Mouse (Mus musculus) liver, embryonic 15.5 days (tissue): ENCODE results near the gene Nucks1. TPM values are rescaled to one million over a fixed set of nuclear protein-coding genes. Genes with fewer than 3 reads are reported as not detected.

Experiments
- ATAC-seq: fragments of 200-750 bp; cut with Nextera tagmentation; 2 replicates; pipeline ENCODE4 v1.8.0; 2017; ENCODE audit warnings: moderate number of reproducible peaks, mild to moderate bottlenecking, moderate library complexity; ENCODE audit not compliant: insufficient read depth
- H3K27ac ChIP-seq: fragments of 300-500 bp; sonication (generic); replicated peaks from 2 replicates; pipeline ENCODE4 v1.5.1; 2015; ENCODE audit warnings: mild to moderate bottlenecking, inconsistent platforms
- H3K27me3 ChIP-seq: fragments of 300-500 bp; sonication (generic); 2 replicates; pipeline ENCODE4 v1.6.1; 2015; ENCODE audit warnings: mild to moderate bottlenecking, inconsistent platforms
- H3K36me3 ChIP-seq: fragments of 300-500 bp; sonication (generic); replicated peaks from 2 replicates; pipeline ENCODE4 v1.6.1; 2015; ENCODE audit warnings: moderate library complexity, mild to moderate bottlenecking, inconsistent platforms
- H3K4me1 ChIP-seq: fragments of 300-500 bp; sonication (generic); replicated peaks from 2 replicates; pipeline ENCODE4 v1.6.1; 2015; ENCODE audit warnings: inconsistent platforms
- H3K4me2 ChIP-seq: fragments of 300-500 bp; sonication (generic); 2 replicates; pipeline ENCODE4 v1.6.1; 2015; ENCODE audit warnings: moderate library complexity, mild to moderate bottlenecking, inconsistent platforms
- H3K4me3 ChIP-seq: fragments of 300-500 bp; sonication (generic); replicated peaks from 2 replicates; pipeline ENCODE4 v1.5.1; 2015; ENCODE audit warnings: mild to moderate bottlenecking, inconsistent platforms
- H3K9ac ChIP-seq: fragments of 300-500 bp; sonication (generic); 2 replicates; pipeline ENCODE4 v1.6.1; 2015; ENCODE audit warnings: moderate library complexity, mild to moderate bottlenecking, inconsistent platforms
- H3K9me3 ChIP-seq: fragments of 300-500 bp; sonication (generic); replicated peaks from 2 replicates; pipeline ENCODE4 v1.6.1; 2016; ENCODE audit warnings: inconsistent platforms
- WGBS: fragments of 180-500 bp; shearing (Covaris S2); methylation state at CpG from one replicate; pipeline ENCODE4 v1.1.7; 2015; ENCODE audit warnings: mixed read lengths; ENCODE audit not compliant: insufficient replicate concordance; 5-methylcytosine and 5-hydroxymethylcytosine counted together
- polyA plus RNA-seq: library from polyadenylated mRNA; unstranded; fragments of >200 nt; fragmentation: Nextera tagmentation; extraction: Ambion mirVana; gene quantifications from 2 replicates; pipeline ENCODE4 v1.2.1, GENCODE M21; 2015

Gene Nucks1
- polyA plus RNA-seq, 1 experiment from 2014 or later: 27.2 TPM

DNA sequence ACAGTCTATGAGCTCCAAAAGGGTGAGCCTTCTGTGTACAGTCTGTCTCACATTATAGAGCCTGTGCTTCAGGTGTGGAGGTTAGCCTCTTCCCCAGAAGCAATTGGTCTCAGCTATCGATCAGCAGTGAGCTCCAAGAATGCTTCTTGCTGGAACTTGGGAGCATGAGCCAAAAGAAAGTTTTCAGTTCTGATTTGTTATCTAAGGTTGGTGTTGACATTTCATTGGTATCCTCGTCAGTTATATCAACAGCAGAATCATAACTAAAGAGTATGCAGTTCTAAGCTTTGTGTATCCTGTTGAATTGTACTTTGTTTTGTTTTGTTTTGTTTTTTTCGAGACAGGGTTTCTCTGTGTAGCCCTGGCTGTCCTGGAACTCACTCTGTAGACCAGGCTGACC lies 11.8 kb downstream of the Nucks1 start:
- no peaks in the 10 kb centered on the region for H3K27me3 ChIP-seq
- no peak for ATAC-seq
- H3K9ac ChIP-seq: no peak overlapping the region
- H3K9me3 ChIP-seq: no peaks in the 10 kb centered on the region
- no peak overlapping the region for H3K4me3 ChIP-seq
- H3K4me2 ChIP-seq: no peak overlapping the region
- H3K27ac ChIP-seq: no peak overlapping the region
- 0 out of 2 replicates have a peak, but pooled peaks cover 3% of the 10 kb centered on the region for H3K4me1 ChIP-seq
- WGBS: 88% methylated on average over 3 of the region's 3 CpGs
- peaks cover 94% of the 10 kb centered on the region for H3K36me3 ChIP-seq

DNA sequence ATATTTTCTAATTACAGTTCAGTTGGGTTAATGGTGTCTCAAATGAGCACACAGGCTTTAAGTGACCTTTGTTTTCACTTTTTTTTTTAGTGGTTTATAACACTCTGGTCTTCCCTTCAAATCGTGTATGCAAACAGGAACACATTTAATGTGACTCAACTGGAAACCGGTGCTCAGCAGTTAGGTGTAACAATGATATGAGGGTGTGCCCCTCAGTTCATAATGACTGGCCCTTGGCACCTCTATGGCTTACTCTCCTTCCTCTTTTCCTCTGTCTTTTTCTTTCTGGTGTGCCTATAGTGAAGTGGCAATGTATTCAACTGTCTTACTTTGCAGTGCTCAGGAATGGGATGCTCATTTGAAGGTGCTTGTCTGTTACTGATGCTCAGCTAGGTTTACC lies 23.1 kb downstream of the Nucks1 start:
- H3K36me3 ChIP-seq: peaks cover 79% of the 10 kb centered on the region
- no peak overlapping the region for H3K4me3 ChIP-seq
- H3K9me3 ChIP-seq: no peaks in the 10 kb centered on the region
- ATAC-seq: no peak
- no peak overlapping the region for H3K9ac ChIP-seq
- WGBS: 61% methylated on average over 2 of the region's 2 CpGs
- H3K27ac ChIP-seq: no peak overlapping the region
- H3K4me1 ChIP-seq: peaks cover 6% of the 10 kb centered on the region; the same call in 1 of the 2 replicates
- H3K4me2 ChIP-seq: no peak overlapping the region
- no peaks in the 10 kb centered on the region for H3K27me3 ChIP-seq

DNA sequence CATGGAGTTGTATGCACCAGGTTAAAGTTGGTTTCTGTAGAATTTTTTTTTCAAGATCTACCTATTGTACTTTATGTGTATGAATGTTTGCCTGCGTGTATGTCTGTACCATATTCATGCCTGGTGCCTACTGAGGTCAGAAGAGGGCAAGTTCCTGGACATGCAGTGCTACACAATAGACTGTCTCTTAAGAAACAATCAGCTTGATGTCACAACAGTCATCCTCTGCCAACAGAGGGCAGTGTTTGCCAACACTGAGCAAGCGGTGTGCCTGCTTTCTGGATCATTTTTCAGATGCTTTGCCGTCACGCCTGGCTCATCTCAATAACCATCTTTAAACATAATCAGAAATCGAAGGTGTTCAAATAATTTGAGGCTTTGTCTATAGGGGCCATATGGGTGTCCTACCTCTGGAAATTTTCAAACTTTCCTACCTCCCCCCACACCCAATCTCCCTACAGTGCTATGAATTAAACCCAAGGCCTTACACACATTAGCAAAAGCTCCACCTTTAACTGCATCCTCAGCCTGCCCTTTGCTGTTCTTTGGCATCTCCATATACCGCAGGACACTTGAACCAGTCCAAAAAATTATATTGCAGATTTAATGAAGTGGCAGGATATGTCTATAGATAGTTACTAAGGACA lies 27.4 kb downstream of the Nucks1 start:
- no peak overlapping the region for H3K27ac ChIP-seq
- ATAC-seq: no peak
- no peak overlapping the region for H3K4me3 ChIP-seq
- H3K9ac ChIP-seq: no peak overlapping the region
- H3K27me3 ChIP-seq: no peaks in the 10 kb centered on the region
- whole genome bisulfite sequencing: 53% methylated on average over 6 of the region's 6 CpGs
- H3K9me3 ChIP-seq: no peaks in the 10 kb centered on the region
- H3K4me1 ChIP-seq: peaks cover 13% of the 10 kb centered on the region
- H3K36me3 ChIP-seq: peaks cover 41% of the 10 kb centered on the region
- no peak overlapping the region for H3K4me2 ChIP-seq

DNA sequence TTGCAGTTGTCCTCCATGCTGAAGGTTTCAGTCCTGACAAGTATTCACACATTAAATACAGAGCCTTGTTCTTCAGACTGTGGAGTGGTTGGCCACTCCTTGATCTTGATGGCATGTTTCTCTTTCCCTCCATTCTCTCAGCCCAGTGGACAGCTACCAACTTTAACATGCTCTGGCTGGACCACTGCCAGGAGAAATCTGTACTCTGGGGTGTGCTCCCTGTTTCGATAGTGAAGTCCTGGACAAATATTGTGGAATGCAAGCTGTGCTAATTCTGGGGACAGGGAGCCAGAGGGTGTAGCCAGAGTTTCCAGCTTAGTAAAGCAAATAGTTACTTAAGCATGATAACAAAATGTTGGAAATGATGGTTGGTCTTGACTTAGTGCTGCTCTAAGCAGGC lies 28.5 kb downstream of the Nucks1 start:
- H3K4me3 ChIP-seq: no peak overlapping the region
- peaks cover 14% of the 10 kb centered on the region for H3K4me1 ChIP-seq
- WGBS: 65% methylated on average over 1 of the region's 1 CpGs
- peaks cover 36% of the 10 kb centered on the region for H3K36me3 ChIP-seq
- no peaks in the 10 kb centered on the region for H3K9me3 ChIP-seq
- no peaks in the 10 kb centered on the region for H3K27me3 ChIP-seq
- H3K27ac ChIP-seq: no peak overlapping the region
- peak; percentile 37; the same call in 1 of the 2 replicates for ATAC-seq
- no peak overlapping the region for H3K4me2 ChIP-seq
- H3K9ac ChIP-seq: no peak overlapping the region

DNA sequence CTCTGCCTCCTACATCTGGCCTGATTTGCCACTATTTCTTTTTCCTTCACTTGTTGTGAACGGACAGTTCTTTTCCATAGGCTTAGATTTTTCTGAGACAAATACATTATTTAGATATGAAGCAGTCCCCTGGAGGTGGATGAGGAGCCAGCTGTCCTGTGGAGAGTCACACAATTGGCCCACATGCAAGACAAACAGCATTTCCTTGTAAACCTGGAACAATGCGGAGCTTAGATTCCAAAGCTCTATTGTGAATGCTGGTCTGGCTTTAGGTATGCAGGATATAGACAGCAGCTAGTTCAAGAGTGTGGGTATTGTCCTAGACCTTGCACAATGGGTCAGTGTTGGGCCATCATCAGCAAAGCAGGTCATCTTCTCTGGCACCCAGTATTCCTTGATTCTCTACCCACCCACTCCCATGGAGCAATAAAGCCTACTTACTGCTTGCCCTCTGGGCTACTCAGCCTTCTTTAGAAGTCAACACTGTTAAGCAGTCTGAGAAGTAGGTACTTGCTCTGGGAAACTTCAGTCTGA lies 30.4 kb downstream of the Nucks1 start:
- H3K9me3 ChIP-seq: no peaks in the 10 kb centered on the region
- 64% methylated on average over 2 of the region's 2 CpGs for WGBS
- H3K4me2 ChIP-seq: no peak overlapping the region
- H3K4me1 ChIP-seq: peaks cover 18% of the 10 kb centered on the region
- H3K27me3 ChIP-seq: no peaks in the 10 kb centered on the region
- no peak overlapping the region for H3K9ac ChIP-seq
- H3K27ac ChIP-seq: no peak overlapping the region
- H3K4me3 ChIP-seq: no peak overlapping the region
- H3K36me3 ChIP-seq: peaks cover 17% of the 10 kb centered on the region
- no peak for ATAC-seq

DNA sequence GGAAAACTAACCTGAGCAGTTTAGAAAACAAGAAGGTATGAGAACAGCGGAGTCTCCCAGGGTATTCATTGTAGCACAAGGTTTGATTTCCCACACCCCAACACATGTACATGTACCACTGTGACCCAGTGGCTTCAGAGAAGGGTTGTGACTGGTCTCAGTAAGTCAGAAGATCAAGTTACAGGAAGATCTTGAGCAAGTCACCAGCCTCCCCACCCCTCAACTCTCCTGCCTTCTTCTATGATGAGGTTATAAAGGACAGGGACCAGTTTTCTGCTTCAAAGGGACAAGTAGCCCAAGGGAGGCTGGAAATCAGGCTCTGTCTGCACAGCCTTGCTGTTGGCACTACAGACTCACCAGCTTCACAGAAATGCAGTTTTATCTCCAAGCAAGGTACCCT lies 31.2 kb downstream of the Nucks1 start:
- H3K4me1 ChIP-seq: peaks cover 25% of the 10 kb centered on the region
- no peak overlapping the region for H3K27ac ChIP-seq
- H3K4me3 ChIP-seq: no peak overlapping the region
- WGBS: 89% methylated on average over 1 of the region's 1 CpGs
- no peak for ATAC-seq
- H3K9ac ChIP-seq: no peak overlapping the region
- H3K36me3 ChIP-seq: peaks cover 16% of the 10 kb centered on the region
- no peak overlapping the region for H3K4me2 ChIP-seq
- H3K9me3 ChIP-seq: no peaks in the 10 kb centered on the region
- no peaks in the 10 kb centered on the region for H3K27me3 ChIP-seq

DNA sequence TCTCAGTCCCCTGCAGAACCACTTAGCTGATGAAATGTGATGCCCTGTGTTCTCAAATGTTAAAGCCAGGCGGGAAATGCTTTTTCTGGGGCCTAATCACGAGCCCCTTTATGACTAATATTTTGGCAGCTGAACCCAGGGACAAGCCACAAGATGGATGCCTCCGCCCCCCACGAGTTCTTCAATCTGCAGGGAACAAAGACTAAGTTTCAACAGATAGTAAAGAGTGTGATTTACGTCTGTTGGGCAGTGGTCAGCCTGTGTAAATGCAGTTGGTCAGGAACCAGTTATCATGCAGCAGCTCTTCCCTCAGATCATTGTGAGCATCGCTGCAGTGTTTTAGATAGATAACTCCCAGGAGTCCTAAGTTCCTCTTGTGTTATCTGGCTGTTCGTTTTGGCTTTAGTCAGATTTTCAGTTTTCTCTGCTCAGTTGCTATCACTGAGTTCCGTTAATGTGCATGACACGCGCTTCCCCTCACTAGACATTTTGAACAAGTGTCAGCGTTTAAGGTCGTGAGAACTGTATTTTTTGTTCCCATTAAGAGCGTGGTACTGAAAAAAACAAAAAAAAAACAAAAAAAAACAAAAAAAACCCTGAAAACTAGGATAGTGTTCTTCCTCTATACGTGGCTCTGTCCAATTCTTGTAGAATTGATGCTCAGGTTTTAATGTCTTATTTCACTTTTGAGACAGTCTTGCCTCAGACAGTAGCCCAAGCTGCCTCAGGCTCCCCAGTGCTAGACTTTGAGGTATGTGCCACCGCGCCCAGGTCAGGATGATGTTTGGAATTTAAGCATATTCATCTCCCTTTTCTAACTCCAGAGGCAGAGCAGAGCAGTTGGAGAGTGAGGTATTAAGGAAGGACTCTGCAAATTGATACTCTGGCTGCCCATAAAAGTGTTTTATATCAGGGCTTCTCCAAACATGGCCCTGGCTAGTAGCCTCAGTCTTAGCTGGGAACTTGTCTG lies 32.6 kb downstream of the Nucks1 start:
- ATAC-seq: 0 out of 2 replicates have a peak, but pooled peaks have one; percentile 14
- H3K9ac ChIP-seq: no peak overlapping the region
- no peak overlapping the region for H3K4me3 ChIP-seq
- no peaks in the 10 kb centered on the region for H3K27me3 ChIP-seq
- peaks cover 26% of the 10 kb centered on the region for H3K4me1 ChIP-seq
- H3K4me2 ChIP-seq: no peak overlapping the region
- no peaks in the 10 kb centered on the region for H3K9me3 ChIP-seq
- H3K36me3 ChIP-seq: peaks cover 2% of the 10 kb centered on the region; the same call in 1 of the 2 replicates
- no peak overlapping the region for H3K27ac ChIP-seq
- 19% methylated on average over 16 of the region's 16 CpGs for WGBS

DNA sequence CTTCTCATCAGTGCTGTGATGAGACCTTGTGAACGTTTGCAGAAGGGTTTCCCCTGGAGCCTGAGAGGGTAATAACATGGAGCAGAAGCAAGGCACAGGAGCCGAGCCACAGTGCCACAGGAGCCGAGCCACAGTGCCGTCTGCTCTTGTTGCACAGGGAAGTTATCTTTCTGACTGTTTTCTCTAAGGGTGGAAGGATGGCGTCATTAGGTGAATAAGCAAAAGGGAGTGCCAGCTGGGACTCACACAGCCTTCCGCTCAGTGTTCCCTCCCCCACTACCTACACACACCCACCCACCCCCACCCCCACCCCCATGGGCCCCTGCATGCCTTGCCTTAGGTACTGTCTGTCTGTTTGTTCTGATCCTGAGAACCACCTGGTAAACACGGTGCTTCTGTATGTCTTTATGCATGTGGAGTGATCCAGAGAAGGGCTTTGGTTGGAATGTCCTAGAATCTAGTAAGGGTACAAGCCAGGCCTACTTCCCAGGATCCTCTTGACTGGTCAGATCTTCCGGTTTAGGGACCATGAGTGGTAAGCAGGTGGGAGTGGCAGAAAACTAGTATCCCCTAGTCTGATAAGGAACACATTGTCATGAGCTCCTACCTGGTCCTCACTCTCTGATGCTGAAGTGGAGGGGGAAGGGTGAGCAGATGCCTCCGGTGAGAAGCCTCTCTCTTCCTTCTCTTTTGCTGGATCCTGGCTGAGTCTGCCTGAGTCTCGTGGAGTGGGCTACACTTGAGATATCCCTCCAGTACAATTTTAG lies 35.5 kb downstream of the Nucks1 start:
- Histone ChIP-seq H3K9me3 (no peaks in the 10 kb centered on the region), H3K36me3 (no peaks in the 10 kb centered on the region), H3K9ac (no peak overlapping the region), H3K27ac (no peak overlapping the region), H3K27me3 (no peaks in the 10 kb centered on the region), H3K4me1 (peaks cover 16% of the 10 kb centered on the region), H3K4me2 (no peak overlapping the region), H3K4me3 (no peak overlapping the region)
- no peak; the same call in 1 of the 2 replicates for ATAC-seq
- 24% methylated on average over 10 of the region's 10 CpGs for WGBS

DNA sequence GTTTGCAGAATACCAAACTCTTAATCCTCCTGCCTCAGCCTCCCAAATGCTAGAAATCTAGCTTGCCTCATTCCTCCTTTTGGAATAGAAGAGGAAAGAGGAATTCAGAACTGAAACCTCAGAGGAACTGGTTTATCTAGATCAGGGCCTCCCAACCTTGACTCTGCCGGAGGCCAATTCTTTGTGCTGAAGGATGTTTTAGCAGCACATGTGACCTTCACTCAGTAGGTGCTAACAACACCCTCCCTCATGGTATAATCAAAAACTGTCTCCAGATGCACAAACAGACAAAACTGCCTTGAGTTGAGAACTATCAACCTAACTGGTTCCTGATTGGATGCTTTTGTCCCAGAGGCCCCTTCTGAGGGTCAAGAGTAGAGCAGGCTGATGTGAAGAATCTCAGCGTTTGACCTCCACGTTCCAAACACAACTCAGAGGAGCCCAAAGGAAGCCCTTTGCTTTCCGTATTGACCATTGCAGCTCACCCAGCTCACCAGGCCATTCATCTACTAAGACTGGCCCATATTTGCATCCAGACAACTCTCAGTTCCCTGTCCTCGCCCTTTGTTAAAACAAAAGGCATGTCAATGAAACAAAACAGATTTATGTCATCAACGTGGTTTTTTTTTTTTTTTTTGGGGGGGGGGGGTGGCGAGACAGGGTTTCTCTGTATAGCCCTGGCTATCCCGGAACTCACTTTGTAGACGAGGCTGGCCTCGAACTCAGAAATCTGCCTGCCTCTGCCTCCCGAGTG lies 36.3 kb downstream of the Nucks1 start:
- WGBS: 61% methylated on average over 11 of the region's 11 CpGs
- Histone ChIP-seq H3K9me3 (no peaks in the 10 kb centered on the region), H3K9ac (no peak overlapping the region), H3K4me2 (no peak overlapping the region), H3K27me3 (no peaks in the 10 kb centered on the region), H3K4me3 (no peak overlapping the region), H3K36me3 (no peaks in the 10 kb centered on the region), H3K4me1 (peaks cover 16% of the 10 kb centered on the region), H3K27ac (no peak overlapping the region)
- ATAC-seq: no peak

DNA sequence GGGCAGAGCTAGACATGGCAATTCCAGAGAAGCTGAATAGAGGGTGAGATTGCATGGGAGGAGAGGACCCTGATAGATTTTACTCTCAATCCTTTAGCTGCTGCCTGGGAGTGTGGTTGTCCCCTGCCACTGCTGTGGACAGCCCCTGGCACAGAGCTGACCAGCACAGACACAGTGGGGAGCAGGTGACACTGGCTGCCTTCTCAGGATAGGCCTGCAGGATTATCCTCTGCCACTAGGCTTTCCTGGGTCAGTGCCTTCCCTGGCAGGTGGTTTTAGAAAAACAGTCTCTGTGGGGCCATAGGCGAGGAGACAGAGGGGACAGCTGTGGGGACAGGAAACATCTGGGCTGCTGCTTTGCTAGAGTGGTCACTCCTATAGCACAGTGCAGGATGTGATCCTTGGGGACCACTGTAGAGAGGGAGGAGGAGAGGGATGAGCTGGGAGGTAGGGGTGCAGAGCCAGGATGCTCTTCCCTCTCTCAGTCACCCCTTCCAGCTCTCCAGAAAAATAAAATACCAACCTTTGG lies 37.7 kb downstream of the Nucks1 start:
- no peak overlapping the region for H3K27ac ChIP-seq
- no peaks in the 10 kb centered on the region for H3K27me3 ChIP-seq
- no peak overlapping the region for H3K4me3 ChIP-seq
- H3K36me3 ChIP-seq: no peaks in the 10 kb centered on the region
- 22% methylated on average over 1 of the region's 1 CpGs for WGBS
- no peaks in the 10 kb centered on the region for H3K9me3 ChIP-seq
- H3K4me2 ChIP-seq: no peak overlapping the region
- H3K4me1 ChIP-seq: peaks cover 11% of the 10 kb centered on the region
- no peak for ATAC-seq
- no peak overlapping the region for H3K9ac ChIP-seq
